In the genomic region with DNA sequence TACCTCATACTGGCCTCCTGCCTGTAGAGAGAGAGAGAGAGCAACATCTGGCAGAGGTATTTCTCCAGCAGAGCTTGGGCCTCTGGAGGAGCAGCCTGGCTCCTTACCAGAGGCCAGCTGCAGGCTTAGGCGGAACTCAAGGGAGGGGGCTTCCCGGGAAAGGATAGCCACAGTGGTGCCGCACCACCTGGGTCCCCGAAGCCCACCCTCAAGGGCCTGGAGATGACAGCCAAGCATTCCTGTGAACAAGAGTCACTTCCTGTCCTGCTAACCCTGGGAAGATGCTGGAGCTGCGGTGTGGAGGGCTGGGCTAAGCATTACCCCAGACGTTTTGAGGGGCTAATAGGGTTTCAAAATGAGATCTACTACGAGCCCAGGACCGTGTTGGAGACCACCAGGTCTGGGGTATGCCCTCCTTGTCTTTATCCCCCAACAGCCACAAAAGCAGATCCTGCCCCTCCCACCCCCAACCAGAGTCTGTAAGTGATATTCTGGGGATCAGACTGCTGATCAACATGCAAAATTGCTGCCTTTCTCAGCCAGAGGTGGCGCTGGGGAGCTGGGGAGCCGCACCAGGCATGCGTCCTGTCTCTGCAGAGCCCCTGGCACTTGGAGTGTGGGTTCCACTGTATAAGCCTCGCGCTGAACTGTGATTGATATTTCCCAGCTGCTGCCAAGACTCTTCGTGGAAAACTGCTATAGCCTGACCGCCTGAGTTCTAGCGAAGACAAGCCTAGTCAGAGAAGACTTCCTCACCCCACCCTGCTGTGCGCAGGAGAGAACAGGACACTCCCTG, we compare ENCODE assay signal across 9 mouse cellular contexts. TPM values are rescaled to one million over a fixed set of nuclear protein-coding genes. Genes with fewer than 3 reads are reported as not detected.
DNase-seq lines count a peak whose midpoint lies in the region; ATAC-seq and TF ChIP-seq lines count a peak whose summit lies in the region.
"Had no signal": no experiment of that assay in that cellular context is flagged by ENCODE, and none has a peak within 500 bp of the region (broad histone marks: within the 10 kb centered on the region; RNA-seq: fewer than 3 reads in every experiment).

No protein-coding gene starts in this region.

- no peak for TF ChIP-seq EP300 in MEL (IDR thresholded peaks at IDR 0.05; ENCODE audit: low read depth in 1 of 2, low read length in 2 of 2)

- no peak overlapping the region for H3K9ac ChIP-seq in MEL (ENCODE audit: control insufficient read depth, low read depth, low read length, poor library complexity, severe bottlenecking)
- H3K9ac ChIP-seq in forebrain, postnatal 0 days, result no peak overlapping the region
- H3K9ac ChIP-seq in lung, embryonic 15.5 days, result no peak overlapping the region

- no peak for TF ChIP-seq POLR2A in MEL (IDR thresholded peaks at IDR 0.05; ENCODE audit: control insufficient read depth in 1 of 2, insufficient read depth in 1 of 2, low read depth in 1 of 2, low read length in 2 of 2, poor library complexity in 1 of 2)

- H3K79me2 ChIP-seq in MEL (ENCODE audit: control insufficient read depth, insufficient read depth, low read length, poor library complexity), result no peaks in the 10 kb centered on the region

- 0 out of 4 replicates have a peak, but pooled peaks cover 0 to 3% of the 10 kb centered on the region in 2 experiments for H3K4me1 ChIP-seq in MEL (ENCODE audit: control insufficient read depth in 1 of 2, insufficient read depth in 2 of 2, low read length in 2 of 2)
- no peaks in the 10 kb centered on the region for H3K4me1 ChIP-seq in forebrain, postnatal 0 days (ENCODE audit: insufficient read depth)
- H3K4me1 ChIP-seq in lung, embryonic 15.5 days, result peaks cover 45% of the 10 kb centered on the region

- TF ChIP-seq CTCF in MEL (IDR thresholded peaks at IDR 0.05 in 2 of 3, conservative IDR thresholded peaks at IDR 0.05 in 1 of 3; ENCODE audit: control insufficient read depth in 1 of 3, insufficient read depth in 1 of 3, low read depth in 2 of 3, low read length in 3 of 3, poor library complexity in 1 of 3, severe bottlenecking in 1 of 3), result peak; percentile 50 to 67 (median 55)
- TF ChIP-seq CTCF in forebrain, postnatal 0 days (IDR thresholded peaks at IDR 0.05; ENCODE audit: low read depth), result peak; percentile 82

- peak; percentile 91 for ATAC-seq in forebrain, postnatal 0 days
- ATAC-seq in lung, embryonic 15.5 days (ENCODE audit: borderline replicate concordance, extremely low read depth, low FRiP score, low TSS enrichment), result peak; percentile 89
- no peak for ATAC-seq in inflammation-experienced regulatory T-cells, adult 6 months

- WGBS in forebrain, postnatal 0 days, result 19% methylated on average over 17 of the region's 17 CpGs
- WGBS in lung, embryonic 15.5 days, result 4% methylated on average over 17 of the region's 17 CpGs

- H3K27ac ChIP-seq in MEL (ENCODE audit: control insufficient read depth, low read depth, low read length), result no peak overlapping the region
- H3K27ac ChIP-seq in forebrain, postnatal 0 days (ENCODE audit: low read depth, low read length), result 0 out of 2 replicates have a peak overlapping the region, but pooled peaks have one; percentile 35
- peak overlapping the region; percentile 94 for H3K27ac ChIP-seq in lung, embryonic 15.5 days
- H3K27ac ChIP-seq: macrophage had no signal

- H3K4me2 ChIP-seq in forebrain, postnatal 0 days (ENCODE audit: low read depth), result peak overlapping the region; percentile 40
- H3K4me2 ChIP-seq in lung, embryonic 15.5 days, result peak overlapping the region; percentile 44

- no peaks in the 10 kb centered on the region for H3K27me3 ChIP-seq in MEL (ENCODE audit: control insufficient read depth in 1 of 2, insufficient read depth in 2 of 2, low read length in 2 of 2)
- H3K27me3 ChIP-seq in forebrain, postnatal 0 days (ENCODE audit: insufficient read depth, low read length), result no peaks in the 10 kb centered on the region
- H3K27me3 ChIP-seq in lung, embryonic 15.5 days, result no peaks in the 10 kb centered on the region

- intact Hi-C loops in heart, postnatal 36 days (cut with DNase I), result loop anchor here (5.0 kb wide), 1 partner anchor 266 kb away; a partner anchor contains a TSS

- no peak overlapping the region for H3K4me3 ChIP-seq in MEL (ENCODE audit: control insufficient read depth in 1 of 2, insufficient read depth in 1 of 2, low read depth in 2 of 2, low read length in 2 of 2)
- H3K4me3 ChIP-seq in forebrain, postnatal 0 days (ENCODE audit: low read depth, low read length), result no peak overlapping the region
- no peak overlapping the region; the same call in 1 of the 2 replicates for H3K4me3 ChIP-seq in lung, embryonic 15.5 days

- no peaks in the 10 kb centered on the region for H3K9me3 ChIP-seq in MEL (replicated peaks; ENCODE audit: insufficient read depth, low read length)
- no peaks in the 10 kb centered on the region for H3K9me3 ChIP-seq in forebrain, postnatal 0 days (ENCODE audit: low read length)
- no peaks in the 10 kb centered on the region for H3K9me3 ChIP-seq in lung, embryonic 15.5 days

- no peaks in the 10 kb centered on the region for H3K36me3 ChIP-seq in MEL (ENCODE audit: control insufficient read depth in 1 of 2, insufficient read depth in 2 of 2, low read length in 2 of 2)
- H3K36me3 ChIP-seq in forebrain, postnatal 0 days (ENCODE audit: insufficient read depth), result no peaks in the 10 kb centered on the region
- no peaks in the 10 kb centered on the region for H3K36me3 ChIP-seq in lung, embryonic 15.5 days

- peak; percentile 42 for DNase-seq in MEL (ENCODE audit: low read depth, low spot score)
- DNase-seq in c-Kit-positive CD71-positive TER-119-negative erythroid progenitor cells, embryonic 14.5 days (ENCODE audit: low read depth), result peak; percentile 19
- peak; percentile 83 for DNase-seq in forebrain, postnatal 0 days
- DNase-seq in heart, postnatal 36 days, result peak; percentile 82 to 83
- peak; percentile 67 to 74 for DNase-seq in layer of hippocampus, adult 18-20 months (ENCODE audit: low spot score in 2 of 2)
- DNase-seq in retina, embryonic 14.5 days (ENCODE audit: low spot score), result peak; percentile 85

- TF ChIP-seq RAD21 in MEL (IDR thresholded peaks at IDR 0.05; ENCODE audit: low read depth, low read length), result no peak

TF ChIP-seq in MEL, 35 proteins besides CTCF, POLR2A, EP300 and RAD21:
- TF ChIP-seq SMC3 (IDR thresholded peaks at IDR 0.05; ENCODE audit: low read depth, low read length) (no peak), USF2 (IDR thresholded peaks at IDR 0.05; ENCODE audit: borderline replicate concordance in 1 of 2, insufficient read depth in 1 of 2, low read depth in 1 of 2, low read length in 2 of 2) (no peak), UBTF (IDR thresholded peaks at IDR 0.05; ENCODE audit: borderline replicate concordance, insufficient read depth, low read depth, low read length) (no peak), NRF1 (IDR thresholded peaks at IDR 0.05; ENCODE audit: insufficient read depth, low read depth, low read length, poor library complexity, severe bottlenecking) (peak; percentile 52)

RNA-seq across cellular contexts. Expression of a gene that starts 7.1 kb away (rescaled TPM):
- total RNA-seq in MEL (2012; rRNA removed), result not detected in 2 replicates
- polyA plus RNA-seq in MEL (2012; ENCODE audit: insufficient read depth in 1 of 2, insufficient read length in 2 of 2, low read depth in 1 of 2, low replicate concordance in 2 of 2, missing spikeins in 1 of 2), result not detected
- total RNA-seq in forebrain, postnatal 0 days (2014; rRNA removed), result 22.3 and 31.8 TPM in 2 replicates
- 14.6 and 15.9 TPM in 2 replicates for polyA plus RNA-seq in forebrain, postnatal 0 days (2015; fragmentation: Nextera tagmentation; extraction: Ambion mirVana)
- total RNA-seq in heart, postnatal 36 days (2021), result 10 to 100 TPM; 69.8 to 78.5 TPM
- total RNA-seq in layer of hippocampus, adult 18-20 months (2021), result 10 to 100 TPM; 31.4 to 36.0 TPM
- 284 and 300 TPM in 2 replicates for polyA plus RNA-seq in lung, embryonic 15.5 days (2015; fragmentation: Nextera tagmentation; extraction: Ambion mirVana)
- not detected for polyA plus RNA-seq in inflammation-experienced regulatory T-cells, adult 6 months (2017; shearing (Covaris generic))

Comparison
In these comparisons a context has a peak if more than half of its experiments do, and no peak if none do; other contexts are left out.
1. DNase-seq: peak in every context shown above with its lines; median percentile 85 in retina, embryonic 14.5 days; 83 in forebrain, postnatal 0 days; 82 in heart, postnatal 36 days; 70 in layer of hippocampus, adult 18-20 months; 42 in MEL; 19 in c-Kit-positive CD71-positive TER-119-negative erythroid progenitor cells, embryonic 14.5 days.
2. RNA of a gene that starts 7.1 kb away (total RNA-seq): 69.8 to 78.5 TPM in heart, postnatal 36 days, 31.4 to 36.0 TPM in layer of hippocampus, adult 18-20 months and 22.3 to 31.8 TPM in forebrain, postnatal 0 days; not detected in MEL; every median in the first group is over 10 times any median in the second.